Mouse (Mus musculus): ENCODE data around the gene Wdr13.

Gene Wdr13

GRCm38 (mm10) chrX:8132017-8132976 lies at the start of gene Wdr13:
Gene Wdr13 (minus strand): TSS chrX:8132892.
- DNase-seq: peak; percentile 89 to 94

GRCm38 (mm10) chrX:8179646-8180045 lies 47.0 kb upstream of the Wdr13 start:
- DNase-seq: no peak

- no peak for DNase-seq
These were observed 46.2 kb upstream of the Wdr13 start for GRCm38 (mm10) chrX:8178871-8179270.

GRCm38 (mm10) chrX:8175504-8176385 lies 43.1 kb upstream of the Wdr13 start, which contains the start of gene Tbc1d25:
Gene Tbc1d25 (minus strand): TSS chrX:8176181.
- DNase-seq: peak; percentile 85 to 92

- DNase-seq: no peak
These were observed 42.4 kb upstream of the Wdr13 start for GRCm38 (mm10) chrX:8175169-8175503.

- DNase-seq: no peak
These were observed 35.3 kb upstream of the Wdr13 start for GRCm38 (mm10) chrX:8167716-8168647.

- DNase-seq: no peak
These were observed 31.8 kb upstream of the Wdr13 start for GRCm38 (mm10) chrX:8164471-8164870.

- DNase-seq: no peak
These were observed 30.4 kb upstream of the Wdr13 start for GRCm38 (mm10) chrX:8163076-8163475.

GRCm38 (mm10) chrX:8145153-8145991 lies 12.7 kb upstream of the Wdr13 start, which contains the start of gene Rbm3:
Gene Rbm3 (minus strand): TSS chrX:8145880.
- peak; percentile 87 to 93 for DNase-seq

GRCm38 (mm10) chrX:8143750-8144149 lies 11.1 kb upstream of the Wdr13 start:
- DNase-seq: peak; percentile 18 to 27

GRCm38 (mm10) chrX:8142948-8143347 lies 10.3 kb upstream of the Wdr13 start:
- DNase-seq: no peak

GRCm38 (mm10) chrX:8141058-8141457 lies 8.4 kb upstream of the Wdr13 start:
- DNase-seq: no peak

- no peak for DNase-seq
These were observed 7.8 kb upstream of the Wdr13 start for GRCm38 (mm10) chrX:8140446-8140845.

- no peak for DNase-seq
These were observed 6.8 kb upstream of the Wdr13 start for GRCm38 (mm10) chrX:8139480-8139879.

- DNase-seq: no peak
These were observed 3.2 kb upstream of the Wdr13 start for GRCm38 (mm10) chrX:8135886-8136285.

GRCm38 (mm10) chrX:8131393-8131792 lies 1.3 kb downstream of the Wdr13 start:
- DNase-seq: no peak

- peak in 1 of 2 experiments; percentile 23 for DNase-seq
These were observed 7.5 kb downstream of the Wdr13 start for GRCm38 (mm10) chrX:8125235-8125634.

- no peak for DNase-seq
These were observed 8.7 kb downstream of the Wdr13 start for GRCm38 (mm10) chrX:8123821-8124470.

GRCm38 (mm10) chrX:8117264-8117663 lies 15.4 kb downstream of the Wdr13 start:
- DNase-seq: no peak

- DNase-seq: no peak
These were observed 17.4 kb downstream of the Wdr13 start for GRCm38 (mm10) chrX:8115275-8115674.

- no peak for DNase-seq
These were observed 27.7 kb downstream of the Wdr13 start for GRCm38 (mm10) chrX:8105019-8105418.

Measured in kidney, postnatal 4 days (tissue).